Mouse (Mus musculus) megakaryocyte, embryonic 14.5 days (primary cell): ENCODE measurements around the gene Tlr6.

Source experiments
- FLI1 ChIP-seq: IDR thresholded peaks from 2 replicates; pipeline ENCODE4 v1.6.1; 2012; ENCODE audit warnings: low read length, inconsistent platforms, mixed read lengths
- GATA1 ChIP-seq: IDR thresholded peaks from 3 replicates; pipeline ENCODE4 v1.6.1; 2012; ENCODE audit warnings: mixed read lengths, low read length, inconsistent platforms, borderline replicate concordance

DNA sequence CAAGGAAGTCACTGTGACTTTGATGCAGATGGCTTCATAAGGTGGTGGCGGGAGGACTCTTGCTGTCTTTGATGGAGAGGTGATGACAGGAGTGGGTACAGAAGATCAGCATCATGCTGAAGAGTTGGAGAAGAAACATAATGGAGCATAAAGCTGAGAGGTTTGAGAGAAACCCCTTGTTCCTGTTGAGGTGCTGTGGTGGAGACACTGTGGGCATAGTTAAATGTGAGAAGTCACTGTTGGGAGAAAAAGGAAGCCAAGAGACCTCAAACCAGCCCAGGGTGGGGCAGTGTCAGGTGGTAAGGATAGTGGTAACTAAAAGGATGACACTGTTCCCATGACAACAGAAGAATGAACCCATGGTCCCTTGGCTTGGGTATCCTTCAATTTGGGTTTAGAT lies 30.0 kb upstream of the Tlr6 start:
- TF ChIP-seq GATA1 (no peak), FLI1 (no peak)
